Comparison of ENCODE assay signal across 8 mouse cellular contexts in genomic region chr9:109058006-109058765, GRCm38 (mm10). TPM values are rescaled to one million over a fixed set of nuclear protein-coding genes. Genes with fewer than 3 reads are reported as not detected.
DNase-seq lines count a peak whose midpoint lies in the region; ATAC-seq and TF ChIP-seq lines count a peak whose summit lies in the region.

No protein-coding gene starts in this region.

- TF ChIP-seq CTCF in gastrocnemius, adult 2 months (IDR thresholded peaks at IDR 0.05), result no peak
- no peak for TF ChIP-seq CTCF in midbrain, postnatal 0 days (IDR thresholded peaks at IDR 0.05)
- no peak for TF ChIP-seq CTCF in hindbrain, postnatal 0 days (IDR thresholded peaks at IDR 0.05; ENCODE audit: low read depth)
- no peak for TF ChIP-seq CTCF in olfactory bulb, adult 2 months (IDR thresholded peaks at IDR 0.05; ENCODE audit: insufficient read depth, low read depth, low read length)

- DNase-seq in gastrocnemius, adult 2 months, result no peak
- no peak for DNase-seq in gastrocnemius, postnatal 25 days
- DNase-seq in midbrain, postnatal 0 days (ENCODE audit: low spot score), result no peak
- DNase-seq in midbrain, embryonic 11.5 days (ENCODE audit: low spot score, missing footprints), result no peak
- no peak for DNase-seq in hindbrain, postnatal 0 days (ENCODE audit: low spot score)
- DNase-seq in layer of hippocampus, postnatal 36 days, result no peak
- DNase-seq in frontal cortex, postnatal 10 days (ENCODE audit: low spot score in 2 of 2), result no peak

- 96% methylated on average over 19 of the region's 19 CpGs for WGBS in midbrain, postnatal 0 days
- WGBS in midbrain, embryonic 11.5 days, result 92% methylated on average over 19 of the region's 19 CpGs
- WGBS in hindbrain, postnatal 0 days, result 94% methylated on average over 19 of the region's 19 CpGs
- 89% methylated on average over 19 of the region's 19 CpGs for WGBS in olfactory bulb, adult 2 months

- H3K4me2 ChIP-seq in midbrain, postnatal 0 days (ENCODE audit: low read depth, low read length, poor library complexity, severe bottlenecking), result peak overlapping the region; percentile 53
- no peak overlapping the region for H3K4me2 ChIP-seq in midbrain, embryonic 11.5 days
- H3K4me2 ChIP-seq in hindbrain, postnatal 0 days (ENCODE audit: low read depth, low read length), result peak overlapping the region; percentile 55

- no peaks in the 10 kb centered on the region for H3K27me3 ChIP-seq in midbrain, postnatal 0 days (ENCODE audit: insufficient read depth, low read length)
- H3K27me3 ChIP-seq in midbrain, embryonic 11.5 days (ENCODE audit: control insufficient read depth, insufficient read depth, low read length), result no peaks in the 10 kb centered on the region
- H3K27me3 ChIP-seq in hindbrain, postnatal 0 days (ENCODE audit: insufficient read depth, low read length), result no peaks in the 10 kb centered on the region

- intact Hi-C loops in gastrocnemius, adult 2 months (cut with DNase I), result loop anchor here (5.0 kb wide), 1 partner anchor 121 kb away; the partner anchor contains the start of gene Uqcrc1

- no peak overlapping the region for H3K9ac ChIP-seq in midbrain, postnatal 0 days (replicated peaks; ENCODE audit: low read length, poor library complexity, severe bottlenecking)
- H3K9ac ChIP-seq in midbrain, embryonic 11.5 days (ENCODE audit: low read length), result no peak overlapping the region
- peak overlapping the region; percentile 46; the same call in 1 of the 2 replicates for H3K9ac ChIP-seq in hindbrain, postnatal 0 days (replicated peaks; ENCODE audit: low read length)

- peaks cover 13% of the 10 kb centered on the region for H3K4me1 ChIP-seq in midbrain, postnatal 0 days (ENCODE audit: insufficient read depth, low read length)
- peaks cover 9% of the 10 kb centered on the region; the same call in 1 of the 2 replicates for H3K4me1 ChIP-seq in midbrain, embryonic 11.5 days (ENCODE audit: control insufficient read depth, insufficient read depth, low read length)
- peaks cover 16% of the 10 kb centered on the region for H3K4me1 ChIP-seq in hindbrain, postnatal 0 days (ENCODE audit: insufficient read depth, low read length)
- peaks cover 48% of the 10 kb centered on the region for H3K4me1 ChIP-seq in olfactory bulb, adult 2 months (ENCODE audit: control insufficient read depth, insufficient read depth, low read length)

- TF ChIP-seq POLR2A in olfactory bulb, adult 2 months (IDR thresholded peaks at IDR 0.05; ENCODE audit: insufficient read depth, low read depth, low read length), result no peak

- peak overlapping the region; percentile 93 for H3K27ac ChIP-seq in gastrocnemius, adult 2 months
- H3K27ac ChIP-seq in midbrain, postnatal 0 days (ENCODE audit: low read depth, low read length), result peak overlapping the region; percentile 75; the same call in 1 of the 2 replicates
- no peak overlapping the region for H3K27ac ChIP-seq in midbrain, embryonic 11.5 days (ENCODE audit: low read depth, low read length)
- H3K27ac ChIP-seq in hindbrain, postnatal 0 days, result peak overlapping the region; percentile 83; the same call in 1 of the 2 replicates
- H3K27ac ChIP-seq in olfactory bulb, adult 2 months (ENCODE audit: insufficient read depth, low read depth, low read length), result peak overlapping the region; percentile 65; the same call in 1 of the 2 replicates

- H3K9me3 ChIP-seq in midbrain, postnatal 0 days (ENCODE audit: low read length), result no peaks in the 10 kb centered on the region
- no peaks in the 10 kb centered on the region for H3K9me3 ChIP-seq in midbrain, embryonic 11.5 days (ENCODE audit: control insufficient read depth, low read length)
- H3K9me3 ChIP-seq in hindbrain, postnatal 0 days (ENCODE audit: low read length), result no peaks in the 10 kb centered on the region

- H3K4me3 ChIP-seq in gastrocnemius, adult 2 months, result peak overlapping the region; percentile 76
- H3K4me3 ChIP-seq in midbrain, postnatal 0 days (ENCODE audit: low read depth, low read length), result no peak overlapping the region
- no peak overlapping the region for H3K4me3 ChIP-seq in midbrain, embryonic 11.5 days (ENCODE audit: low read depth, low read length)
- no peak overlapping the region for H3K4me3 ChIP-seq in hindbrain, postnatal 0 days (ENCODE audit: low read length)
- 0 out of 2 replicates have a peak overlapping the region, but pooled peaks have one; percentile 48 for H3K4me3 ChIP-seq in olfactory bulb, adult 2 months (ENCODE audit: insufficient read depth, low read depth, low read length)

- no peak for ATAC-seq in midbrain, postnatal 0 days (ENCODE audit: low FRiP score)
- no peak for ATAC-seq in midbrain, embryonic 11.5 days (ENCODE audit: low FRiP score)
- no peak for ATAC-seq in hindbrain, postnatal 0 days

- peaks cover 40% of the 10 kb centered on the region for H3K36me3 ChIP-seq in midbrain, postnatal 0 days (ENCODE audit: insufficient read depth, low read length)
- peaks cover 6% of the 10 kb centered on the region; the same call in 1 of the 2 replicates for H3K36me3 ChIP-seq in midbrain, embryonic 11.5 days (ENCODE audit: control insufficient read depth, insufficient read depth, low read length)
- H3K36me3 ChIP-seq in hindbrain, postnatal 0 days (ENCODE audit: insufficient read depth, low read length), result peaks cover 30% of the 10 kb centered on the region

RNA-seq across cellular contexts. Expression of gene Trex1, which starts 1.3 kb away (rescaled TPM):
- 10 to 100 TPM; 13.2 TPM for total RNA-seq in gastrocnemius, adult 2 months (2021)
- total RNA-seq in gastrocnemius, postnatal 25 days (2021), result 10 to 100 TPM in 1 of 2 experiments, 1 to 10 TPM in 1; 9.7 to 10.5 TPM
- 22.5 and 28.1 TPM in 2 replicates for total RNA-seq in midbrain, postnatal 0 days (2014; rRNA removed)
- polyA plus RNA-seq in midbrain, postnatal 0 days (2015; fragmentation: Nextera tagmentation; extraction: Ambion mirVana), result 14.8 and 18.6 TPM in 2 replicates
- polyA plus RNA-seq in midbrain, embryonic 11.5 days (2014; fragmentation: Nextera tagmentation; extraction: Ambion mirVana), result 7.1 and 7.3 TPM in 2 replicates
- total RNA-seq in hindbrain, postnatal 0 days (2014; rRNA removed), result 20.1 and 32.6 TPM in 2 replicates
- polyA plus RNA-seq in hindbrain, postnatal 0 days (2015; fragmentation: Nextera tagmentation; extraction: Ambion mirVana), result 14.3 and 14.4 TPM in 2 replicates
- not detected in 2 replicates for polyA plus RNA-seq in olfactory bulb, adult 2 months (2012; ENCODE audit: insufficient read depth, insufficient read length, low replicate concordance, missing spikeins)
- 10 to 100 TPM; 15.6 to 17.2 TPM for total RNA-seq in layer of hippocampus, postnatal 36 days (2021)

RNA-seq across cellular contexts. Expression of gene Atrip, which starts 15.7 kb away (rescaled TPM):
- 1 to 10 TPM; 8.0 to 8.5 TPM for total RNA-seq in gastrocnemius, adult 2 months (2021)
- 1 to 10 TPM; 7.9 to 8.4 TPM for total RNA-seq in gastrocnemius, postnatal 25 days (2021)
- total RNA-seq in midbrain, postnatal 0 days (2014; rRNA removed), result 34.7 and 35.1 TPM in 2 replicates
- polyA plus RNA-seq in midbrain, postnatal 0 days (2015; fragmentation: Nextera tagmentation; extraction: Ambion mirVana), result 32.9 and 34.7 TPM in 2 replicates
- polyA plus RNA-seq in midbrain, embryonic 11.5 days (2014; fragmentation: Nextera tagmentation; extraction: Ambion mirVana), result 21.7 and 25.0 TPM in 2 replicates
- 39.5 and 52.3 TPM in 2 replicates for total RNA-seq in hindbrain, postnatal 0 days (2014; rRNA removed)
- polyA plus RNA-seq in hindbrain, postnatal 0 days (2015; fragmentation: Nextera tagmentation; extraction: Ambion mirVana), result 30.6 and 32.2 TPM in 2 replicates
- polyA plus RNA-seq in olfactory bulb, adult 2 months (2012; ENCODE audit: insufficient read depth, insufficient read length, low replicate concordance, missing spikeins), result not detected in 2 replicates
- 10 to 100 TPM; 28.1 to 31.0 TPM for total RNA-seq in layer of hippocampus, postnatal 36 days (2021)

RNA-seq across cellular contexts. Expression of gene Shisa5, which starts 19.8 kb away (rescaled TPM):
- 10 to 100 TPM; 15.9 to 17.0 TPM for total RNA-seq in gastrocnemius, adult 2 months (2021)
- total RNA-seq in gastrocnemius, postnatal 25 days (2021), result 10 to 100 TPM; 12.9 to 21.6 TPM
- 79.7 and 80.6 TPM in 2 replicates for total RNA-seq in midbrain, postnatal 0 days (2014; rRNA removed)
- polyA plus RNA-seq in midbrain, postnatal 0 days (2015; fragmentation: Nextera tagmentation; extraction: Ambion mirVana), result 75.0 and 89.3 TPM in 2 replicates
- 27.1 and 29.9 TPM in 2 replicates for polyA plus RNA-seq in midbrain, embryonic 11.5 days (2014; fragmentation: Nextera tagmentation; extraction: Ambion mirVana)
- 77.8 and 90.6 TPM in 2 replicates for total RNA-seq in hindbrain, postnatal 0 days (2014; rRNA removed)
- polyA plus RNA-seq in hindbrain, postnatal 0 days (2015; fragmentation: Nextera tagmentation; extraction: Ambion mirVana), result 74.5 and 77.6 TPM in 2 replicates
- polyA plus RNA-seq in olfactory bulb, adult 2 months (2012; ENCODE audit: insufficient read depth, insufficient read length, low replicate concordance, missing spikeins), result not detected in 2 replicates
- 10 to 100 TPM; 40.4 to 48.9 TPM for total RNA-seq in layer of hippocampus, postnatal 36 days (2021)

RNA-seq across cellular contexts. Expression of gene Ccdc51, which starts 24.1 kb away (rescaled TPM):
- total RNA-seq in gastrocnemius, adult 2 months (2021), result 1 to 10 TPM; 6.5 to 7.9 TPM
- 1 to 10 TPM; 6.9 to 7.5 TPM for total RNA-seq in gastrocnemius, postnatal 25 days (2021)
- 6.9 and 7.4 TPM in 2 replicates for total RNA-seq in midbrain, postnatal 0 days (2014; rRNA removed)
- 4.8 and 7.1 TPM in 2 replicates for polyA plus RNA-seq in midbrain, postnatal 0 days (2015; fragmentation: Nextera tagmentation; extraction: Ambion mirVana)
- polyA plus RNA-seq in midbrain, embryonic 11.5 days (2014; fragmentation: Nextera tagmentation; extraction: Ambion mirVana), result 11.4 and 14.2 TPM in 2 replicates
- total RNA-seq in hindbrain, postnatal 0 days (2014; rRNA removed), result 7.8 and 8.4 TPM in 2 replicates
- polyA plus RNA-seq in hindbrain, postnatal 0 days (2015; fragmentation: Nextera tagmentation; extraction: Ambion mirVana), result 5.1 and 6.7 TPM in 2 replicates
- polyA plus RNA-seq in olfactory bulb, adult 2 months (2012; ENCODE audit: insufficient read depth, insufficient read length, low replicate concordance, missing spikeins), result not detected in 2 replicates
- 1 to 10 TPM; 8.5 to 9.1 TPM for total RNA-seq in layer of hippocampus, postnatal 36 days (2021)

RNA-seq across cellular contexts. Expression of gene Tma7, which starts 24.2 kb away (rescaled TPM):
- 100 to 1,000 TPM; 316 to 321 TPM for total RNA-seq in gastrocnemius, adult 2 months (2021)
- total RNA-seq in gastrocnemius, postnatal 25 days (2021), result 100 to 1,000 TPM; 238 to 253 TPM
- total RNA-seq in midbrain, postnatal 0 days (2014; rRNA removed), result 129 and 162 TPM in 2 replicates
- 766 and 825 TPM in 2 replicates for polyA plus RNA-seq in midbrain, postnatal 0 days (2015; fragmentation: Nextera tagmentation; extraction: Ambion mirVana)
- polyA plus RNA-seq in midbrain, embryonic 11.5 days (2014; fragmentation: Nextera tagmentation; extraction: Ambion mirVana), result 819 and 852 TPM in 2 replicates
- 56.2 and 73.8 TPM in 2 replicates for total RNA-seq in hindbrain, postnatal 0 days (2014; rRNA removed)
- polyA plus RNA-seq in hindbrain, postnatal 0 days (2015; fragmentation: Nextera tagmentation; extraction: Ambion mirVana), result 764 and 779 TPM in 2 replicates
- polyA plus RNA-seq in olfactory bulb, adult 2 months (2012; ENCODE audit: insufficient read depth, insufficient read length, low replicate concordance, missing spikeins), result not detected in 2 replicates
- total RNA-seq in layer of hippocampus, postnatal 36 days (2021), result 100 to 1,000 TPM; 303 to 338 TPM

Comparison
In these comparisons a context has a peak if more than half of its experiments do, and no peak if none do; other contexts are left out.
1. H3K4me3 ChIP-seq: peak in gastrocnemius, adult 2 months (single experiment) and olfactory bulb, adult 2 months (single experiment); none in midbrain, postnatal 0 days (single experiment), midbrain, embryonic 11.5 days (single experiment) and hindbrain, postnatal 0 days (single experiment).